Mouse (Mus musculus) layer of hippocampus, postnatal 14 days (tissue): ENCODE results near the gene L3mbtl1. TPM values are rescaled to one million over a fixed set of nuclear protein-coding genes. Genes with fewer than 3 reads are reported as not detected.
A peak's percentile ranks its signal among the peaks of the same experiment; 100 is the strongest.

Source experiments
- DNase-seq, 2 experiments: peaks; one replicate each; pipeline ENCODE4 v3.0.0; 2021 to 2022; ENCODE audit warnings: low spot score in 2 of 2, mixed read lengths in 1 of 2
- total RNA-seq, 2 experiments: library from RNA; stranded (reverse); gene quantifications; 2 replicates each; pipeline ENCODE4 v1.2.3; 2021

L3mbtl1 gene
- total RNA-seq, 2 experiments from 2014 or later = 18.8 to 23.3 TPM

- DNase-seq = no peak
Observed at GRCm38 (mm10) chr2:162939562-162939961, 3.7 kb upstream of the L3mbtl1 start.

DNA sequence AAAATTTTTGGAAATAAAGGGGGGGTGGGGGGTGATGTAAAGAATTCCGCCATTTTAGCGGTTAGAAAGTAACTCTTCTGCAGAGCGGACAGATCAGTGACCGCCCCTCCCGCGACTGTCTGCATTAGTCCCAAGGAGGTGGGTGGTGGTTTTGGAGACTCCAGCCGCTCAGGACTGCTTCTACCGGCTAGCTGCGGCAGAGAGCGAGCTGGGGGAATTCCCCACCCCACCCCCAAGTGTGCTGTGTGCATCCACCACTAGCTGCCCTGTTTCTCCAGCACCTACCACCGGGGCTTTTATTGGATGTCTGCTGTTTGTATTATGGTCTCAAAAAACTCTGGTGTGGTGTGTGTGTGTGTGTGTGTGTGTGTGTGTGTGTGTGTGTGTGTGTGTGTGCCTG, 659 bp downstream of the L3mbtl1 start:
- no peak for DNase-seq

GRCm38 (mm10) chr2:162946964-162947363, 3.7 kb downstream of the L3mbtl1 start:
- DNase-seq = no peak

DNA sequence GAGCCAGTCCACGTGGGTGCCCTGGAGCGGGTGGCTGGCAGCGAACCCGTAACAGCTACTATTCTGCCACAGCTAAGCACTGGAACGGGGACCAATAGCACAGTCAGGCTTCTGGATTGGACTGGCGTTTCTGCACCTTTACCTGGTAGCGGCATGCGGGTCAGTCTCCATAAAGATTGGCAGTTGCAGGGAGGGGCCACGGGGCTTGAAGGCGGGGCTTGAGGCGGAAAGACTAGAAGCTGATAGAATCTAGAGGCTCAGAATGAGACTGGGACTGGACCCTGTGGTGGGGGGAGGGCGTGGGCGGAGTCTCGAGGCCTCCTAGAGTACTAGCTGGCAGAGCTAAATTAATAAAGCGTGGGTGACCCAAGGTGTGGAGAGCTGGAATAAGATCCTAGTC, 4.5 kb downstream of the L3mbtl1 start:
- DNase-seq = no peak

GRCm38 (mm10) chr2:162948221-162948620, 4.9 kb downstream of the L3mbtl1 start:
- no peak for DNase-seq

- no peak for DNase-seq
Observed at GRCm38 (mm10) chr2:162950776-162951175, 7.5 kb downstream of the L3mbtl1 start.

DNA sequence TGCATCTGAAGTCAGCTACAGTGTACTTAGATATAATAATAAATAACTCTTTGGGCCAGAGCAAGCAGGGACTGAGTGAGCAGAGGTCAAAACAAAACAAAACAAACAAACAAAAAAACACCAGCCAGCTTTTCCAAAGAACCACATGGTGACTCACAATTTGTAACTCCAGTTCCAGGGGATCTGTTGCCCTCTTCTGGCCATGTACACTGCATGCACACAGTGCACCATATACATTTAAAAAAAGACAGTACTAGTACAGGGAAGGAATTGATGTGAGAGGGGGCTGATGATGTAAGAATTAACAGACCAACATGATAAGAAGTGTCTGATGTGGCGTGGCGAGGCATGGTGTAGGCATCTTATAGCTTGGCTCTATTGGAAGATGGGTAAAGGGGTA, 13.6 kb downstream of the L3mbtl1 start:
- DNase-seq = no peak

- DNase-seq = no peak
Observed at GRCm38 (mm10) chr2:162961321-162961720, 18.0 kb downstream of the L3mbtl1 start.

GRCm38 (mm10) chr2:162966734-162967133, 23.5 kb downstream of the L3mbtl1 start:
- no peak for DNase-seq

- DNase-seq = no peak
Observed at GRCm38 (mm10) chr2:162968357-162968756, 25.1 kb downstream of the L3mbtl1 start.

- no peak for DNase-seq
Observed at GRCm38 (mm10) chr2:162969101-162969500, 25.8 kb downstream of the L3mbtl1 start.

DNA sequence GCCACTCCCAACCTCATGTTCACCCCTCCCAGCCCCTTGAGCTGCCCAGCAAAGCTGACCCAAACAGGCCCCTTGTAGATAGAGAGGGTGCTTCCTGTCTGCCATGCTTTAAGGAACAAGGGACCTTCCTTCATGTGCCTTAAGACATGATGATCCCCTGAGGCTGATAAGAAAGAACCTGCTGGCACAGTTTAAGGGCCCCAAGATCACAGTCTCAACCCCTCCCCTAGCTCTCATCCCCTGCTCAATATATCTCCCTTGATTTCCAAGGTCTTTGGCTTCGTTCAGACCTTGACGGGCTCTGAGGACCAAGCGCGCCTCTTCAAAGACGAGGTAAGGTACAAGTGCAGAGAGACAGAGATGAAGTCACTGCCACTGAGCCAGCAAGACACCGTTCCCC, 27.6 kb downstream of the L3mbtl1 start:
- DNase-seq = no peak

- no peak for DNase-seq
Observed at GRCm38 (mm10) chr2:162972752-162973151, 29.5 kb downstream of the L3mbtl1 start.

DNA sequence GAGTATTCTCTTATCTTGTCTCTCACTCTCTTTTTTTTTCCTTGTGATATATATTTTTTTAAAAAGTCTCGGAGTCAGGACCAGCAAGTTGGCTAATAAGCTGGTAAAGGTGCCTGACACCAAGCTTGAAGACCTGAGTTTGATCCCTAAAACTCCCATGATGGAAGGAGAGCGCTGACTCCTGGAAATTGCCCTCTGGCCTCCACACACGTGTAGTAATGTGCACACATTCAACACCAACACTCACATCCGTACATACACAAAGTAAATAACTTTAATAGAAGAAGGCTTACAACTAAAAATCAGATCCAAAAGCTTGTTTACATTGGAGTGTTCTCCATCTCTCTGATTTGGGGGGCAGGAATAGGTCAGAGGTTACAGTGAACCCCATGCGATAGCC, 29.9 kb downstream of the L3mbtl1 start:
- DNase-seq = no peak

- no peak for DNase-seq
Observed at GRCm38 (mm10) chr2:162973637-162974036, 30.4 kb downstream of the L3mbtl1 start.

DNA sequence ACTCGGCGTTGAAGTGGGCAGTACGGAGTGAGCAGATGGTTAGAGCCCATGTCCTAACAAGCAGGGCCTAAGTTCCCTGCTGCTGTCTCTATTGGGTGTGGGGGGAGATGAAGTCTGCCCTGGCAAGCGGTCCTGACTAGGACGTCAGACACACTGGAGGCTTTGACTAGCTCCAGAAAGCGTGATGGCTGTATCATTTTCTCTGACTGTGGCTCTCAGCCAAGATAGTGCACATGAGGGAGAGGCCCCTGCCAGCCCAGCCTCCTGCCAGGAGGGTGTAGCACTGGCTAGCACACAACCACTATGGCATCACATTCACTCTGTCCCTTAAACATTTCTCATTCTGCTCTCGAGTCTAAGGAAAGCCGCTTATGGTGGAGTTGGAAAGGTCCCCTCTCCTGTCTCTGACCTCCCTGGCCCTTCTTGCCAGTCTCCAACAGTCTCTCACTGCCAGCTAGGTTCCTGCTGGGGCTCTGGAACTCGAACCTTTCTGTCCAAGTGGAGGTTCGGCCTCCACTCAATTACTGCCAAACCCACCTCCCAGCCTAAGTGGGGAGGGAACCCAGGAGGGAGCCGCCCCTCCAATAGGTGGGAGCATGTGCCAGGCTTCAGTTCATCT, 32.0 kb downstream of the L3mbtl1 start:
- DNase-seq = peak; percentile 20 to 70

GRCm38 (mm10) chr2:162976001-162976400, 32.7 kb downstream of the L3mbtl1 start:
- no peak for DNase-seq

GRCm38 (mm10) chr2:162984381-162984780, 41.1 kb downstream of the L3mbtl1 start:
- DNase-seq = no peak

- DNase-seq = peak in 1 of 2 experiments; percentile 30
Observed at GRCm38 (mm10) chr2:162985923-162986322, 42.7 kb downstream of the L3mbtl1 start.

DNA sequence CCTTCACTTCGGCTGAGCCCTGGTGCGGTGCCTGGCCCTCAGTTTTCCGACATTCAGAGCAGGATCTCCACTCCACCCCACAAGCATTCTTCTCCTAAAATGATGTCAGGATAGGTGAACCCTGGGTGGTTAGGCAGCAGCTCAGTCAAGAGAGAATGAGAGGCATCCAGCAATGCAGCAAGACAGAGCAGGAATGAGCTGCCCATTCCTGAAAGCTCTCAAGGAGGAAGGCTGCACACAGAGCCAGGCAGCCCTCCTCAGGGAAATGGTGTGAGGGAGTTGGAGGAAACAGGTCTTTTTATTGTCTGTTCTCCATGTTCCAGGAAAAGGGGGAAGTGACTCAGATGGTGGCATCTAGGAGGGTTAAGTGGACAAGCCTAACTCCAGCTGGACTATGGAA, 43.5 kb downstream of the L3mbtl1 start:
- DNase-seq = no peak

- DNase-seq = no peak
Observed at GRCm38 (mm10) chr2:162987218-162987617, 43.9 kb downstream of the L3mbtl1 start, which contains the start of gene Sgk2. Gene Sgk2 (plus strand): TSS chr2:162987330.

- no peak for DNase-seq
Observed at GRCm38 (mm10) chr2:162988235-162988634, 45.0 kb downstream of the L3mbtl1 start.

DNA sequence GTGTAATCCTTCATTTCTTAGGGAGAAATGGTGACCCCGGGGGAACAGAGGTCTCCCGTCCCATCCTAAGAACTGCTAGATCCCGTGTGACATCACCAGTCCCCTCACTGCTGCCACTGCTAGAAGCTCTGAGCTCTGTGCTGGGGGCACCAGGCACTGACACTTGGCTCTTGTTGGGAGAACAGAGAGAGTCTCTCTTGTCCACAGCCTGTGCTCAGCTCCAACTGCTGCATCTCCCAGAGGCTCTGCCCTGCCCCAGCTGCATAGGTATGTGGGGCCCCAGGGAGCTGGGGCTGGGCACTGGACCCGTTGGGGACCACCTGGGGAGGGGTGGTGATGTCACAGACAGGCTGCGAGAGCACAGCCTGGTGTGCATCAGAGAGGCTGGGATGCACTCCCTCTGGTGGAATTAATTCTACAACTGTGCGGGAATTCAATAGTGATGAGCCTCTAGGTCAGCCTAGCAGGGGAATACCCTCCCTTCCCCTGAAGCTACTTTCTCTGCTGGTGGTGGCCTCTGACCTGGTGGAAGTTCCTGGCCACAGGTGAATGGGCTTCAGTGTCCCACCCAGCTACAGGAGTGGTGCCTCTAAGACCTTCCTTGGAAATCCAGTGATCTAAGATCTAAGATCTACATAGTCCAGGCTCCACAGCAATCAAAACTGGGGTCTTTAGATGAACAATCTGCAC, 48.3 kb downstream of the L3mbtl1 start:
- DNase-seq = no peak
